Mouse (Mus musculus): ENCODE measurements around the gene Synm. TPM values are rescaled to one million over a fixed set of nuclear protein-coding genes. Genes with fewer than 3 reads are reported as not detected.
A peak's percentile ranks its signal among the peaks of the same experiment; 100 is the strongest.

Gene Synm
- polyA plus RNA-seq (2015; fragmentation: Nextera tagmentation; extraction: Ambion mirVana): 6.5 and 8.1 TPM in 2 replicates

DNA sequence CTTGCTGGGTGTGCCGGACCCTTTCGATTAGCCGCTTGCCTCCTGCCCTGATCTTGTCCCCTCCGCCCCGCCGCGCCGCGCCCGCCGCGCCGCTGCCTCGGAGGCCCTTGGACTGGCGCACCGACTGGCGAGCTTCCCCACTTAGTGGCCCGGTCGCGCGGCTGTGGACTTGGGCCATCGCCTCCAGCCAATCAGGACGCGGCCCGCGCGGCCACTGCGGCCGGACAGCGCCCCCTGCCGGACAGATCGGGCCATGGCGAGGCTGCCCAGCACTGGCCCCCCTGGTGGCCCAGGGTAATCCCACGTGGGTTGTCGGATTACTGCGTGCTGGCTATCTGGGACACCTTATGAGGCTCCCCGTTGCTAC is at the start of gene Synm:
Synm (minus strand) TSS at position 114 of the 367 bp plus-strand sequence.
- 3% methylated on average over 37 of the region's 37 CpGs for WGBS
- peak; percentile 91 for DNase-seq (ENCODE audit: low spot score)
- Histone ChIP-seq H3K9me3 (ENCODE audit: low read length) (no peaks in the 10 kb centered on the region), H3K4me1 (ENCODE audit: insufficient read depth, low read depth, low read length) (no peaks in the 10 kb centered on the region), H3K36me3 (ENCODE audit: insufficient read depth, low read length) (no peaks in the 10 kb centered on the region), H3K4me2 (replicated peaks; ENCODE audit: low read depth, low read length) (peak within 1 kb of the TSS; percentile 99), H3K4me3 (ENCODE audit: low read depth, low read length) (peak within 1 kb of the TSS; percentile 49), H3K27me3 (replicated peaks; ENCODE audit: insufficient read depth, low read length) (no peaks in the 10 kb centered on the region), H3K9ac (replicated peaks; ENCODE audit: low read depth) (peak within 1 kb of the TSS; percentile 39), H3K27ac (ENCODE audit: low read length) (peak within 1 kb of the TSS; percentile 64)
- TF ChIP-seq EP300 (IDR thresholded peaks at IDR 0.05) (no peak), CTCF (IDR thresholded peaks at IDR 0.05) (peak; percentile 99)
- ATAC-seq: peak; percentile 95

DNA sequence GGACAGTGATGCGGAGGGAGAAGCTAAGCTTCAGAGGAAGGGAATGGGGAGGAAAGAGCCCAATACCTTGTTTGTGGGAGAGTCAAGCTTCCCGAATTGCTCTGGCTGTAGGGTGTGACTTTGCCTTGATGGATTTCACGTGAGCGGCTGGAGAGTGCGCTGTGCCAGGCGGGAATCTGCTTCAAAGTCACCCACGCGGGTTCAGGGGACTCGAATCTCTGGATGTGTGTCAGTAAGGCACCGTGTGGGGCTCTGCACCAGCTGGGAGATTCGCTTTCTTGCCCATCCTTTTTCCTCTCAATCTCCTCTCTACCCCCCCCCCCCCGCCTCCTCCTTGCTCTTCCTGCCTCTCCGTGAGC is 44.3 kb upstream of the Synm start:
- H3K9ac ChIP-seq (replicated peaks; ENCODE audit: low read depth): no peak overlapping the region
- WGBS: 8% methylated on average over 12 of the region's 13 CpGs
- ATAC-seq: no peak; the same call in 1 of the 2 replicates

DNA sequence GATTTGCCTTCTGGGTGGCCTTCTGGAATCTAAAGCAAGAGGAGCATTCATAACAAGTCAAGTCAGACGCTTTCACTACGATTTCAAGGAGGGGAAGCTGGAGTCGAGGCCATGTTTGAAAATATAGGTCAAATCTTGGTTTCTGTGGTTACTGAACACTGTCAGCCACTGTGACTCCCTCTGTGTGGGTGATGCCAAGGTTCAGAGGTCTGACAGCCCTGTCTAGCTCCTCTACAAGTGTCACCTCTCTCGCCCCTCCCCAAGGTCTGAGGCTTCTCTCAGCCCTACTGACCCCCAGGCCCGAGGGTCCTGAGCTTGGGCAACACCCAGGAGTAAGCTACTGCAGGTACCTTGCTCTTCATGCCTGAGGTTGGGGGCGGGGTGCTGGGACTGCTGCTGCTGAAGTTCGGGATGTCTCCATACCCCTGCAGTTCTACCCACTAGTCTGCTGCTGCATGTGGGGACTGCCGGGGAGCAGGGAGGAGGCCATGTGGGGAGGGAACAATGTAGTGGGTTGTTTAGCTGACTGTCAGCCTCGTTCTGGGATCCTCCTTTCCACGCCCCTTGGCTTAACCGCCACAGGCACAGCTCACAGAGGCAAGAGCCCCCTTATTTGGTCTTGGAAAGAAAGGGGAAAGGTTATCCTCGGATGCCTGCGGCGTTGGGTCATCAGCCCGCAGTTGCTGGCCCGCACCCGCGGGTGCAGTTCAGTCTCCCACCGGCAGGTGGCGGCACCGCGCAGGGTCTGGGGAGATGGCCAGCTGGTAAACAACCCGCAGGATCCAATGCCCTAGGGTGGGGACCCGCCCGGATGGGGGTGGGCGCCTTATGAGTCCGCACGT is 43.7 kb upstream of the Synm start:
- no peak overlapping the region for H3K9ac ChIP-seq (replicated peaks; ENCODE audit: low read depth)
- H3K36me3 ChIP-seq (ENCODE audit: insufficient read depth, low read length): no peaks in the 10 kb centered on the region
- H3K27ac ChIP-seq (ENCODE audit: low read length): no peak overlapping the region
- no peaks in the 10 kb centered on the region for H3K9me3 ChIP-seq (ENCODE audit: low read length)
- no peaks in the 10 kb centered on the region for H3K4me1 ChIP-seq (ENCODE audit: insufficient read depth, low read depth, low read length)
- ATAC-seq (peak; percentile 89), DNase-seq (ENCODE audit: low spot score) (peak; percentile 92)
- peak overlapping the region; percentile 65 for H3K4me2 ChIP-seq (replicated peaks; ENCODE audit: low read depth, low read length)
- H3K27me3 ChIP-seq (replicated peaks; ENCODE audit: insufficient read depth, low read length): no peaks in the 10 kb centered on the region
- 11% methylated on average over 26 of the region's 28 CpGs for WGBS
- no peak for TF ChIP-seq EP300 (IDR thresholded peaks at IDR 0.05)
- peak; percentile 99 for TF ChIP-seq CTCF (IDR thresholded peaks at IDR 0.05)
- peak overlapping the region; percentile 32 for H3K4me3 ChIP-seq (ENCODE audit: low read depth, low read length)

More for the DNA sequence above, 44.3 kb upstream of the Synm start:
- Histone ChIP-seq H3K9me3 (ENCODE audit: low read length) (no peaks in the 10 kb centered on the region), H3K4me1 (ENCODE audit: insufficient read depth, low read depth, low read length) (no peaks in the 10 kb centered on the region), H3K36me3 (ENCODE audit: insufficient read depth, low read length) (no peaks in the 10 kb centered on the region), H3K27ac (ENCODE audit: low read length) (no peak overlapping the region), H3K4me2 (replicated peaks; ENCODE audit: low read depth, low read length) (peak overlapping the region; percentile 65), H3K27me3 (replicated peaks; ENCODE audit: insufficient read depth, low read length) (no peaks in the 10 kb centered on the region), H3K4me3 (ENCODE audit: low read depth, low read length) (peak overlapping the region; percentile 32)
- no peak for DNase-seq (ENCODE audit: low spot score)
- TF ChIP-seq EP300 (IDR thresholded peaks at IDR 0.05): no peak
- no peak for TF ChIP-seq CTCF (IDR thresholded peaks at IDR 0.05)

DNA sequence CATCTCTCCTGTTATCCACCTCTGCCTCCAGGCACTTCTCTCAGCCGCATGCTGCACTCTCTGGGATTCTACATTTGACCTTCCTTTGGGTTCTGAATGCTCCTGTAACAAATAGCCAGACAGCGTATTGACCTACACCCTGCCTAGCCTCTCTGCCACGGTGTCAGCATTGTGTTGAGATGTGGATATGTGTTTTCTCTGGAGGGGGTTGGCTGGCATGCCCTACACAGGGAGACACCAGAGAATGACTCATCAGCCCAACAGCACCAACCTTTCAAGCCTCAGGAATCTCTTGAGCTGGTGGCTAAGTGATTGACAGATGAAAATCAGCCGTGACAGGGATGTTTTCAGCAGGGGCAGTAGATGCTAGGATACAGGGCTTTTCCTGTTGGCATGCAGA is 41.5 kb upstream of the Synm start:
- no peaks in the 10 kb centered on the region for H3K27me3 ChIP-seq (replicated peaks; ENCODE audit: insufficient read depth, low read length)
- TF ChIP-seq EP300 (IDR thresholded peaks at IDR 0.05) (no peak), CTCF (IDR thresholded peaks at IDR 0.05) (no peak)
- H3K27ac ChIP-seq (ENCODE audit: low read length): no peak overlapping the region
- no peak overlapping the region for H3K4me2 ChIP-seq (replicated peaks; ENCODE audit: low read depth, low read length)
- no peaks in the 10 kb centered on the region for H3K36me3 ChIP-seq (ENCODE audit: insufficient read depth, low read length)
- no peak overlapping the region for H3K9ac ChIP-seq (replicated peaks; ENCODE audit: low read depth)
- DNase-seq (ENCODE audit: low spot score): no peak
- H3K9me3 ChIP-seq (ENCODE audit: low read length): no peaks in the 10 kb centered on the region
- 71% methylated on average over 4 of the region's 4 CpGs for WGBS
- H3K4me3 ChIP-seq (ENCODE audit: low read depth, low read length): no peak overlapping the region
- H3K4me1 ChIP-seq (ENCODE audit: insufficient read depth, low read depth, low read length): no peaks in the 10 kb centered on the region
- ATAC-seq: no peak

- Histone ChIP-seq H3K9ac (replicated peaks; ENCODE audit: low read depth) (no peak overlapping the region), H3K4me1 (ENCODE audit: insufficient read depth, low read depth, low read length) (no peaks in the 10 kb centered on the region), H3K36me3 (ENCODE audit: insufficient read depth, low read length) (no peaks in the 10 kb centered on the region), H3K9me3 (ENCODE audit: low read length) (no peaks in the 10 kb centered on the region), H3K4me2 (replicated peaks; ENCODE audit: low read depth, low read length) (no peak overlapping the region), H3K27ac (ENCODE audit: low read length) (no peak overlapping the region), H3K27me3 (replicated peaks; ENCODE audit: insufficient read depth, low read length) (no peaks in the 10 kb centered on the region), H3K4me3 (ENCODE audit: low read depth, low read length) (no peak overlapping the region)
- TF ChIP-seq EP300 (IDR thresholded peaks at IDR 0.05) (no peak), CTCF (IDR thresholded peaks at IDR 0.05) (no peak)
- WGBS: 86% methylated on average over 6 of the region's 6 CpGs
- no peak for DNase-seq (ENCODE audit: low spot score)
- no peak for ATAC-seq
These were observed 41.0 kb upstream of the Synm start for GRCm38 (mm10) chr7:67800547-67800946.

DNA sequence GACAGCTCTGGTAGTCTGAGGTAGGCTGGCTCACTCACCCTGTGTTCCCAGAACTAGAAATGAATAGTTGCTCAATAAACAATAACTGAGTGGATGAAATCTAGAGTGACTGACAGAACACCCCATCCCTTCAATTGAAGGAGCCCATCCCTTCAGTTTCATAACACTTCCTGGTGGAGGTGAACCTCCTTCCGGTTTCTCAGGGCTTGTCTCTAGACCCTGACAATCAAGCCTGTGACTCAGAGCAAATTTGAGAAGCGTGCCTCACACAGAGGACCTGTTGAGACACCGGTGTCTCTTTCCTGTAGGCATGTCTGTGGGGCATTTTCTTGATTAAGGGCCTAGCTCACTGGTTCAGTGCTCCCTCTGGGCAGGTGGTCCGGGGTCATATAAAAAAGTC is 38.9 kb upstream of the Synm start:
- H3K4me2 ChIP-seq (replicated peaks; ENCODE audit: low read depth, low read length): no peak overlapping the region
- H3K27ac ChIP-seq (ENCODE audit: low read length): no peak overlapping the region
- H3K27me3 ChIP-seq (replicated peaks; ENCODE audit: insufficient read depth, low read length): no peaks in the 10 kb centered on the region
- TF ChIP-seq CTCF (IDR thresholded peaks at IDR 0.05): no peak
- no peak for TF ChIP-seq EP300 (IDR thresholded peaks at IDR 0.05)
- no peak for ATAC-seq
- no peak overlapping the region for H3K9ac ChIP-seq (replicated peaks; ENCODE audit: low read depth)
- H3K4me3 ChIP-seq (ENCODE audit: low read depth, low read length): no peak overlapping the region
- no peaks in the 10 kb centered on the region for H3K36me3 ChIP-seq (ENCODE audit: insufficient read depth, low read length)
- no peak for DNase-seq (ENCODE audit: low spot score)
- no peaks in the 10 kb centered on the region for H3K4me1 ChIP-seq (ENCODE audit: insufficient read depth, low read depth, low read length)
- H3K9me3 ChIP-seq (ENCODE audit: low read length): no peaks in the 10 kb centered on the region
- WGBS: 86% methylated on average over 4 of the region's 4 CpGs
